Mouse (Mus musculus) midbrain, postnatal 0 days (tissue): ENCODE results near the gene Gpatch4. TPM values are rescaled to one million over a fixed set of nuclear protein-coding genes. Genes with fewer than 3 reads are reported as not detected.
A peak's percentile ranks its signal among the peaks of the same experiment; 100 is the strongest.

ENCODE experiments used
- ATAC-seq: fragments of 200-750 bp; cut with Nextera tagmentation; 2 replicates; pipeline ENCODE4 v1.8.0; 2017; ENCODE audit warnings: moderate number of reproducible peaks, mild to moderate bottlenecking, moderate TSS enrichment, moderate library complexity; ENCODE audit not compliant: low FRiP score
- DNase-seq: peaks from one replicate; pipeline ENCODE4 v3.0.0-alpha.2; 2015; ENCODE audit warnings: low spot score
- H3K27ac ChIP-seq: fragments of 300-500 bp; sonication (generic); 2 replicates; pipeline ENCODE4 v1.5.1; 2014; ENCODE audit warnings: low read depth, mild to moderate bottlenecking, low read length, mixed read lengths
- H3K27me3 ChIP-seq: fragments of 300-500 bp; sonication (generic); 2 replicates; pipeline ENCODE4 v1.6.1; 2014; ENCODE audit warnings: low read length, control low read depth, mixed read lengths; ENCODE audit not compliant: insufficient read depth
- H3K36me3 ChIP-seq: fragments of 300-500 bp; sonication (generic); 2 replicates; pipeline ENCODE4 v1.6.1; 2014; ENCODE audit warnings: low read length, control low read depth, mixed read lengths; ENCODE audit not compliant: insufficient read depth
- H3K4me1 ChIP-seq: fragments of 300-500 bp; sonication (generic); 2 replicates; pipeline ENCODE4 v1.6.1; 2014; ENCODE audit warnings: mild to moderate bottlenecking, control low read depth, antibody characterized with exemption, low read length, mixed read lengths; ENCODE audit not compliant: insufficient read depth
- H3K4me2 ChIP-seq: fragments of 300-500 bp; sonication (generic); 2 replicates; pipeline ENCODE4 v1.6.1; 2014; ENCODE audit warnings: low read depth, mild to moderate bottlenecking, low read length, mixed read lengths; ENCODE audit not compliant: poor library complexity, severe bottlenecking
- H3K4me3 ChIP-seq: fragments of 300-500 bp; sonication (generic); 2 replicates; pipeline ENCODE4 v1.5.1; 2014; ENCODE audit warnings: low read depth, mild to moderate bottlenecking, low read length, moderate library complexity
- H3K9ac ChIP-seq: fragments of 300-500 bp; sonication (generic); replicated peaks from 2 replicates; pipeline ENCODE4 v1.6.1; 2014; ENCODE audit warnings: mild to moderate bottlenecking, low read length, moderate library complexity, mixed read lengths; ENCODE audit not compliant: poor library complexity, severe bottlenecking
- H3K9me3 ChIP-seq: fragments of 300-500 bp; sonication (generic); 2 replicates; pipeline ENCODE4 v1.6.1; 2016; ENCODE audit warnings: low read length, control low read depth
- CTCF ChIP-seq: IDR thresholded peaks from 2 replicates; pipeline ENCODE4 v1.5.1; 2016; ENCODE audit warnings: antibody characterized with exemption, mild to moderate bottlenecking
- WGBS: fragments of 180-500 bp; shearing (Covaris S2); extraction: QIAGEN DNeasy Blood & Tissue Kit; methylation state at CpG from one replicate; pipeline ENCODE4 v1.1.7; 2014; 5-methylcytosine and 5-hydroxymethylcytosine counted together
- polyA plus RNA-seq: library from polyadenylated mRNA; unstranded; fragments of >200 nt; fragmentation: Nextera tagmentation; extraction: Ambion mirVana; gene quantifications from 2 replicates; pipeline ENCODE4 v1.2.1, GENCODE M21; 2015
- total RNA-seq: library from RNA; depleted of rRNA; stranded (reverse); fragments of >200 nt; gene quantifications from 2 replicates; pipeline ENCODE4 v1.2.3, GENCODE M21; 2014

Gpatch4 gene
- total and polyA plus RNA-seq, 2 experiments from 2014 or later = 7.8 to 35.7 TPM

GRCm38 (mm10) chr3:88030608-88031395 lies 12.1 kb upstream of the Gpatch4 start:
- H3K36me3 ChIP-seq = no peaks in the 10 kb centered on the region
- no peak overlapping the region for H3K9ac ChIP-seq
- no peak overlapping the region for H3K4me2 ChIP-seq
- H3K27ac ChIP-seq = no peak overlapping the region
- TF ChIP-seq CTCF = no peak
- no peaks in the 10 kb centered on the region for H3K4me1 ChIP-seq
- WGBS = 23% methylated on average over 19 of the region's 19 CpGs
- DNase-seq (no peak), ATAC-seq (no peak)
- H3K9me3 ChIP-seq = no peaks in the 10 kb centered on the region
- no peak overlapping the region for H3K4me3 ChIP-seq
- peaks cover 15% of the 10 kb centered on the region; the same call in 1 of the 2 replicates for H3K27me3 ChIP-seq

- peaks cover 15% of the 10 kb centered on the region; the same call in 1 of the 2 replicates for H3K27me3 ChIP-seq
- no peak overlapping the region for H3K9ac ChIP-seq
- H3K4me2 ChIP-seq = no peak overlapping the region
- no peak overlapping the region for H3K27ac ChIP-seq
- WGBS = 82% methylated on average over 5 of the region's 5 CpGs
- no peaks in the 10 kb centered on the region for H3K4me1 ChIP-seq
- no peaks in the 10 kb centered on the region for H3K36me3 ChIP-seq
- no peak for ATAC-seq
- TF ChIP-seq CTCF = no peak
- H3K9me3 ChIP-seq = no peaks in the 10 kb centered on the region
- H3K4me3 ChIP-seq = no peak overlapping the region
- DNase-seq = no peak
Measured at GRCm38 (mm10) chr3:88033506-88033905, 9.4 kb upstream of the Gpatch4 start.

- WGBS = 61% methylated on average over 1 of the region's 1 CpGs
- Histone ChIP-seq H3K9me3 (no peaks in the 10 kb centered on the region), H3K4me1 (no peaks in the 10 kb centered on the region), H3K9ac (no peak overlapping the region), H3K27me3 (peaks cover 9% of the 10 kb centered on the region; the same call in 1 of the 2 replicates), H3K27ac (no peak overlapping the region), H3K36me3 (no peaks in the 10 kb centered on the region), H3K4me2 (no peak overlapping the region), H3K4me3 (no peak overlapping the region)
- DNase-seq (no peak), ATAC-seq (no peak)
- TF ChIP-seq CTCF = no peak
Measured at GRCm38 (mm10) chr3:88035561-88036293, 7.2 kb upstream of the Gpatch4 start.

GRCm38 (mm10) chr3:88049532-88049931 lies 6.6 kb downstream of the Gpatch4 start:
- no peak overlapping the region for H3K4me2 ChIP-seq
- H3K9ac ChIP-seq = no peak overlapping the region
- peaks cover 24% of the 10 kb centered on the region for H3K36me3 ChIP-seq
- DNase-seq (no peak), ATAC-seq (no peak)
- no peaks in the 10 kb centered on the region for H3K9me3 ChIP-seq
- H3K4me3 ChIP-seq = no peak overlapping the region
- H3K4me1 ChIP-seq = no peaks in the 10 kb centered on the region
- 92% methylated on average over 3 of the region's 3 CpGs for WGBS
- no peaks in the 10 kb centered on the region for H3K27me3 ChIP-seq
- TF ChIP-seq CTCF = no peak
- no peak overlapping the region for H3K27ac ChIP-seq

GRCm38 (mm10) chr3:88057030-88057429 lies 14.1 kb downstream of the Gpatch4 start:
- Histone ChIP-seq H3K9ac (peak overlapping the region; percentile 86; the same call in 1 of the 2 replicates), H3K4me3 (peak overlapping the region; percentile 96; the same call in 1 of the 2 replicates), H3K27ac (no peak overlapping the region), H3K27me3 (no peaks in the 10 kb centered on the region), H3K4me2 (peak overlapping the region; percentile 85), H3K4me1 (peaks cover 7% of the 10 kb centered on the region; the same call in 1 of the 2 replicates), H3K9me3 (no peaks in the 10 kb centered on the region), H3K36me3 (peaks cover 18% of the 10 kb centered on the region)
- no peak for DNase-seq
- ATAC-seq = no peak
- TF ChIP-seq CTCF = no peak
- WGBS = 90% methylated on average over 6 of the region's 6 CpGs
